16 mouse cellular contexts compared by ENCODE assay signal in genomic region chr4:66096104-66096503, GRCm38 (mm10).
"Had no signal": no experiment of that assay in that cellular context is flagged by ENCODE, and none has a peak within 500 bp of the region (broad histone marks: within the 10 kb centered on the region; RNA-seq: fewer than 3 reads in every experiment).

No protein-coding gene starts in this region.

- H3K4me1 ChIP-seq: megakaryocyte, embryonic 14.5 days; midbrain, embryonic 13.5 days; midbrain, embryonic 15.5 days; neural tube, embryonic 12.5 days; stomach, embryonic 15.5 days had no signal

- H3K36me3 ChIP-seq: midbrain, embryonic 13.5 days; midbrain, embryonic 15.5 days; neural tube, embryonic 12.5 days; stomach, embryonic 15.5 days had no signal

- DNase-seq: liver, postnatal 0 days; lung, adult 2 months; lung, postnatal 14 days; right cerebral cortex, postnatal 14 days; thymus, adult 2 months; thymus, postnatal 25 days; thymus, postnatal 4 days had no signal

- H3K4me3 ChIP-seq: megakaryocyte, embryonic 14.5 days; midbrain, embryonic 13.5 days; midbrain, embryonic 15.5 days; neural tube, embryonic 12.5 days; stomach, embryonic 15.5 days had no signal

- H3K9ac ChIP-seq: liver, postnatal 0 days; midbrain, embryonic 13.5 days; midbrain, embryonic 15.5 days; neural tube, embryonic 12.5 days; stomach, embryonic 15.5 days had no signal

- H3K4me2 ChIP-seq: midbrain, embryonic 11.5 days; midbrain, embryonic 13.5 days; midbrain, embryonic 15.5 days; neural tube, embryonic 12.5 days; stomach, embryonic 15.5 days had no signal

- H3K9me3 ChIP-seq: megakaryocyte, embryonic 14.5 days; midbrain, embryonic 13.5 days; midbrain, embryonic 15.5 days; neural tube, embryonic 12.5 days; stomach, embryonic 15.5 days had no signal

- H3K27me3 ChIP-seq: megakaryocyte, embryonic 14.5 days; midbrain, embryonic 13.5 days; midbrain, embryonic 15.5 days; neural tube, embryonic 12.5 days; stomach, embryonic 15.5 days had no signal

- H3K27ac ChIP-seq: macrophage; midbrain, embryonic 13.5 days; midbrain, embryonic 15.5 days; neural tube, embryonic 12.5 days; stomach, embryonic 15.5 days; stomach, postnatal 0 days had no signal

- ATAC-seq: liver, postnatal 0 days; lung, postnatal 0 days; midbrain, embryonic 13.5 days; midbrain, embryonic 15.5 days had no signal
